Mouse (Mus musculus): Measurements from ENCODE around the gene Shisa6.

- TF ChIP-seq POLR2A (IDR thresholded peaks at IDR 0.05; ENCODE audit: borderline replicate concordance, insufficient read depth, low read length) (no peak), CTCF (IDR thresholded peaks at IDR 0.05; ENCODE audit: borderline replicate concordance, insufficient read depth, low read depth, low read length) (no peak)
Observed at GRCm38 (mm10) chr11:66528146-66528545, 2.4 kb upstream of the Shisa6 start.

Data from cerebellum, adult 2 months (tissue).